ENCODE assay signal across 8 mouse cellular contexts in the genomic region with DNA sequence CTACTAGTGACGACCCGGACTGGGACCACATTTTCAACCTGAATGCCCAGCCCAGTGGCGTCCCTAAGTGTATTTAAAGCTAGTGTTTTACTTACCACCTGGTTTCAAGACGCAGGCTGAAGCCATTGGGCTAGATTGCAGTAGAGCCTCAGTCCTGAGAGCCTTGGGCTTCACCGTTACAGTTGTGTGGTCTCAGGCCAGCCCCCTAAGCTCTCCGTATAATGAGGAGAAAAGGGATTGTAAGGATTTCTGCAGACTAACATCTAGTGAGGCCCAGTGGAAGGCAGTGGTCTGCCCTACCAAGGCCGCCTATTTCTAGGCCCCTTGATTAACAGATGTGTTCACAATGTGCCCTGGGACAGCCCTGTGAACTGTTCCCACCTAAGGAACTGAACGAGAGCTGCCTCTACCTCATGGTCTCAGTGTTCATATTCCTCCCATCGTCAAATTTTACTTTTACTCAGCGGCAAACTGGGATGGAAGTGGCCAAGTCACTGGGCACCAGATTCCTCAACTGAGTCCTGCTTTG. TPM values are rescaled to one million over a fixed set of nuclear protein-coding genes. Genes with fewer than 3 reads are reported as not detected.
A peak's percentile ranks its signal among the peaks of the same experiment; 100 is the strongest.
DNase-seq lines count a peak whose midpoint lies in the region; ATAC-seq and TF ChIP-seq lines count a peak whose summit lies in the region.

No protein-coding gene starts in this region.

- ATAC-seq in kidney, postnatal 0 days (replicated peaks; ENCODE audit: low FRiP score, low read depth) = no peak
- ATAC-seq in midbrain, embryonic 11.5 days (ENCODE audit: low FRiP score) = peak; percentile 10

- TF ChIP-seq CTCF in kidney, postnatal 0 days (IDR thresholded peaks at IDR 0.05; ENCODE audit: low read depth) = no peak
- no peak for TF ChIP-seq CTCF in brain, embryonic 14.5 days (IDR thresholded peaks at IDR 0.05; ENCODE audit: borderline replicate concordance, extremely low read depth, insufficient read depth, insufficient read length)

- peaks cover 11% of the 10 kb centered on the region; the same call in 1 of the 2 replicates for H3K4me1 ChIP-seq in kidney, postnatal 0 days (replicated peaks; ENCODE audit: insufficient read depth, low read length)
- H3K4me1 ChIP-seq in hindbrain, embryonic 10.5 days (replicated peaks) = peaks cover 19% of the 10 kb centered on the region
- H3K4me1 ChIP-seq in midbrain, embryonic 11.5 days (ENCODE audit: control insufficient read depth, insufficient read depth, low read length) = peaks cover 10% of the 10 kb centered on the region

- TF ChIP-seq POLR2A in brain, embryonic 14.5 days (IDR thresholded peaks at IDR 0.05; ENCODE audit: borderline replicate concordance, extremely low read depth, insufficient read depth, insufficient read length, poor library complexity, severe bottlenecking) = no peak

- peaks cover 15% of the 10 kb centered on the region; the same call in 1 of the 2 replicates for H3K36me3 ChIP-seq in kidney, postnatal 0 days (ENCODE audit: insufficient read depth, low read length)
- peaks cover 33% of the 10 kb centered on the region for H3K36me3 ChIP-seq in hindbrain, embryonic 10.5 days
- H3K36me3 ChIP-seq in midbrain, embryonic 11.5 days (ENCODE audit: control insufficient read depth, insufficient read depth, low read length) = peaks cover 3% of the 10 kb centered on the region; the same call in 1 of the 2 replicates

- peak overlapping the region; percentile 57 for H3K4me3 ChIP-seq in kidney, postnatal 0 days (replicated peaks; ENCODE audit: low read depth, low read length)
- H3K4me3 ChIP-seq in hindbrain, embryonic 10.5 days = peak overlapping the region; percentile 76
- peak overlapping the region; percentile 63 for H3K4me3 ChIP-seq in midbrain, embryonic 11.5 days (ENCODE audit: low read depth, low read length)

- H3K27me3 ChIP-seq in kidney, postnatal 0 days (ENCODE audit: insufficient read depth, low read length) = no peaks in the 10 kb centered on the region
- H3K27me3 ChIP-seq in hindbrain, embryonic 10.5 days (ENCODE audit: insufficient read depth, poor library complexity, severe bottlenecking) = no peaks in the 10 kb centered on the region
- H3K27me3 ChIP-seq in midbrain, embryonic 11.5 days (ENCODE audit: control insufficient read depth, insufficient read depth, low read length) = no peaks in the 10 kb centered on the region

- peak overlapping the region; percentile 71 for H3K9ac ChIP-seq in kidney, postnatal 0 days (ENCODE audit: low read depth, low read length)
- H3K9ac ChIP-seq in midbrain, embryonic 11.5 days (ENCODE audit: low read length) = peak overlapping the region; percentile 75

- no peaks in the 10 kb centered on the region for H3K9me3 ChIP-seq in kidney, postnatal 0 days (replicated peaks; ENCODE audit: low read length)
- H3K9me3 ChIP-seq in hindbrain, embryonic 10.5 days = no peaks in the 10 kb centered on the region
- H3K9me3 ChIP-seq in midbrain, embryonic 11.5 days (ENCODE audit: control insufficient read depth, low read length) = no peaks in the 10 kb centered on the region

- peak overlapping the region; percentile 80 for H3K4me2 ChIP-seq in kidney, postnatal 0 days (ENCODE audit: low read length)
- peak overlapping the region; percentile 86 for H3K4me2 ChIP-seq in midbrain, embryonic 11.5 days

- 17% methylated on average over 10 of the region's 10 CpGs for WGBS in kidney, postnatal 0 days
- 31% methylated on average over 10 of the region's 10 CpGs for WGBS in hindbrain, embryonic 10.5 days
- WGBS in midbrain, embryonic 11.5 days = 28% methylated on average over 10 of the region's 10 CpGs

- DNase-seq in kidney, postnatal 0 days (ENCODE audit: low spot score) = peak; percentile 18
- no peak for DNase-seq in kidney, postnatal 14 days
- peak; percentile 43 for DNase-seq in brain, embryonic 14.5 days (ENCODE audit: low read depth)
- no peak for DNase-seq in hindbrain, embryonic 10.5 days (ENCODE audit: low spot score)
- DNase-seq in midbrain, embryonic 11.5 days (ENCODE audit: low spot score, missing footprints) = peak; percentile 84
- no peak for DNase-seq in gastrocnemius, postnatal 4 days (ENCODE audit: low spot score in 2 of 2)
- DNase-seq in adipocyte (ENCODE audit: low spot score) = no peak
- no peak for DNase-seq in ovary, postnatal 14 days (ENCODE audit: low spot score)

- peak overlapping the region; percentile 82 for H3K27ac ChIP-seq in kidney, postnatal 0 days
- peak overlapping the region; percentile 87 for H3K27ac ChIP-seq in hindbrain, embryonic 10.5 days
- H3K27ac ChIP-seq in midbrain, embryonic 11.5 days (ENCODE audit: low read depth, low read length) = no peak overlapping the region

RNA-seq across cellular contexts. Expression of a gene that starts 0.9 kb away (rescaled TPM):
- polyA plus RNA-seq in kidney, postnatal 0 days (2015; fragmentation: Nextera tagmentation; extraction: Ambion mirVana) = 15.1 and 17.4 TPM in 2 replicates
- polyA plus RNA-seq in brain, embryonic 14.5 days (2012; rRNA removed) = 28.0 and 31.7 TPM in 2 replicates
- 26.5 and 29.5 TPM in 2 replicates for polyA plus RNA-seq in hindbrain, embryonic 10.5 days (2016; fragmentation: Nextera tagmentation; extraction: Ambion mirVana)
- polyA plus RNA-seq in midbrain, embryonic 11.5 days (2014; fragmentation: Nextera tagmentation; extraction: Ambion mirVana) = 16.9 TPM in 2 replicates
- total RNA-seq in gastrocnemius, postnatal 4 days (2021) = 10 to 100 TPM; 28.4 to 28.8 TPM

RNA-seq across cellular contexts. Expression of a gene that starts 26.5 kb away (rescaled TPM):
- polyA plus RNA-seq in kidney, postnatal 0 days (2015; fragmentation: Nextera tagmentation; extraction: Ambion mirVana) = 2.1 and 2.5 TPM in 2 replicates
- polyA plus RNA-seq in brain, embryonic 14.5 days (2012; rRNA removed) = 1.2 and 3.3 TPM in 2 replicates
- polyA plus RNA-seq in hindbrain, embryonic 10.5 days (2016; fragmentation: Nextera tagmentation; extraction: Ambion mirVana) = 1.7 and 2.0 TPM in 2 replicates
- 0.96 and 1.5 TPM in 2 replicates for polyA plus RNA-seq in midbrain, embryonic 11.5 days (2014; fragmentation: Nextera tagmentation; extraction: Ambion mirVana)
- total RNA-seq in gastrocnemius, postnatal 4 days (2021) = under 1 TPM in 1 of 2 experiments, not detected in 1; 0.78 TPM

RNA-seq across cellular contexts. Expression of a gene that starts 26.6 kb away (rescaled TPM):
- 66.4 and 68.0 TPM in 2 replicates for polyA plus RNA-seq in kidney, postnatal 0 days (2015; fragmentation: Nextera tagmentation; extraction: Ambion mirVana)
- 97.3 and 103 TPM in 2 replicates for polyA plus RNA-seq in brain, embryonic 14.5 days (2012; rRNA removed)
- polyA plus RNA-seq in hindbrain, embryonic 10.5 days (2016; fragmentation: Nextera tagmentation; extraction: Ambion mirVana) = 70.2 and 70.8 TPM in 2 replicates
- 50.0 and 56.7 TPM in 2 replicates for polyA plus RNA-seq in midbrain, embryonic 11.5 days (2014; fragmentation: Nextera tagmentation; extraction: Ambion mirVana)
- total RNA-seq in gastrocnemius, postnatal 4 days (2021) = 10 to 100 TPM; 42.0 to 47.8 TPM

RNA-seq across cellular contexts. Expression of a gene that starts 33.3 kb away (rescaled TPM):
- 0.24 and 0.32 TPM in 2 replicates for polyA plus RNA-seq in kidney, postnatal 0 days (2015; fragmentation: Nextera tagmentation; extraction: Ambion mirVana)
- 0.18 TPM in 1 of 2 replicates, not detected in the other for polyA plus RNA-seq in brain, embryonic 14.5 days (2012; rRNA removed)
- polyA plus RNA-seq in hindbrain, embryonic 10.5 days (2016; fragmentation: Nextera tagmentation; extraction: Ambion mirVana) = 0.14 TPM in 1 of 2 replicates, not detected in the other
- polyA plus RNA-seq in midbrain, embryonic 11.5 days (2014; fragmentation: Nextera tagmentation; extraction: Ambion mirVana) = not detected in 2 replicates
- total RNA-seq in gastrocnemius, postnatal 4 days (2021) = not detected

Comparison
In these comparisons a context has a peak if more than half of its experiments do, and no peak if none do; other contexts are left out.
1. DNase-seq: peak in kidney, postnatal 0 days (single experiment), brain, embryonic 14.5 days (single experiment) and midbrain, embryonic 11.5 days (single experiment); none in kidney, postnatal 14 days (single experiment), hindbrain, embryonic 10.5 days (single experiment), gastrocnemius, postnatal 4 days (0 of 2), adipocyte (single experiment) and ovary, postnatal 14 days (single experiment).
2. Peak in every context shown above with its lines, with median percentiles within 50 percentile points of each other: H3K4me3 ChIP-seq.